Mouse (Mus musculus) liver, postnatal 0 days (tissue): ENCODE data around the gene Ntn4. TPM values are rescaled to one million over a fixed set of nuclear protein-coding genes. Genes with fewer than 3 reads are reported as not detected.
A peak's percentile ranks its signal among the peaks of the same experiment; 100 is the strongest.

Experiments
- ATAC-seq: fragments of 200-750 bp; cut with Nextera tagmentation; 2 replicates; pipeline ENCODE4 v1.8.0; 2017; ENCODE audit warnings: mild to moderate bottlenecking, moderate library complexity
- DNase-seq: peaks from one replicate; pipeline ENCODE4 v3.0.0-alpha.2; 2016
- H3K27ac ChIP-seq: fragments of 300-500 bp; sonication (generic); 2 replicates; pipeline ENCODE4 v1.5.1; 2014; ENCODE audit warnings: antibody characterized with exemption, moderate library complexity, mild to moderate bottlenecking, low read depth
- H3K27me3 ChIP-seq: fragments of 300-500 bp; sonication (generic); 2 replicates; pipeline ENCODE4 v1.6.1; 2014; ENCODE audit warnings: low read length, control low read depth, mixed read lengths; ENCODE audit not compliant: insufficient read depth
- H3K36me3 ChIP-seq: fragments of 300-500 bp; sonication (generic); replicated peaks from 2 replicates; pipeline ENCODE4 v1.6.1; 2014; ENCODE audit warnings: mild to moderate bottlenecking, control low read depth, low read length, moderate library complexity, mixed read lengths; ENCODE audit not compliant: insufficient read depth
- H3K4me1 ChIP-seq: fragments of 300-500 bp; sonication (generic); 2 replicates; pipeline ENCODE4 v1.6.1; 2014; ENCODE audit warnings: antibody characterized with exemption, mild to moderate bottlenecking, control low read depth; ENCODE audit not compliant: insufficient read depth
- H3K4me2 ChIP-seq: fragments of 300-500 bp; sonication (generic); 2 replicates; pipeline ENCODE4 v1.6.1; 2014; ENCODE audit warnings: low read depth, mild to moderate bottlenecking, low read length, moderate library complexity, mixed read lengths
- H3K4me3 ChIP-seq: fragments of 300-500 bp; sonication (generic); 2 replicates; pipeline ENCODE4 v1.5.1; 2014; ENCODE audit warnings: low read depth, low read length
- H3K9ac ChIP-seq: fragments of 300-500 bp; sonication (generic); replicated peaks from 2 replicates; pipeline ENCODE4 v1.6.1; 2014; ENCODE audit warnings: mild to moderate bottlenecking, moderate library complexity
- H3K9me3 ChIP-seq: fragments of 300-500 bp; sonication (generic); 2 replicates; pipeline ENCODE4 v1.6.1; 2016; ENCODE audit warnings: mild to moderate bottlenecking, control low read depth, low read length, mixed read lengths
- CTCF ChIP-seq: sonication (generic); IDR thresholded peaks from 2 replicates; pipeline ENCODE4 v1.5.1; 2016; ENCODE audit warnings: antibody characterized with exemption, low read depth
- EP300 ChIP-seq: IDR thresholded peaks from 2 replicates; pipeline ENCODE4 v1.6.1; 2016; ENCODE audit warnings: antibody characterized with exemption, low read depth, mild to moderate bottlenecking
- WGBS: fragments of 180-500 bp; shearing (Covaris S2); extraction: QIAGEN DNeasy Blood & Tissue Kit; methylation state at CpG from one replicate; pipeline ENCODE4 v1.1.7; 2014; ENCODE audit not compliant: insufficient replicate concordance; 5-methylcytosine and 5-hydroxymethylcytosine counted together
- polyA plus RNA-seq: library from polyadenylated mRNA; unstranded; fragments of >200 nt; fragmentation: Nextera tagmentation; extraction: Ambion mirVana; gene quantifications from 2 replicates; pipeline ENCODE4 v1.2.1, GENCODE M21; 2015

Gene Ntn4
- polyA plus RNA-seq, 1 experiment from 2014 or later: 0.74 TPM

GRCm38 (mm10) chr10:93647655-93648561 lies 7.4 kb downstream of the Ntn4 start:
- no peaks in the 10 kb centered on the region for H3K9me3 ChIP-seq
- H3K4me2 ChIP-seq: peak overlapping the region; percentile 34
- DNase-seq: peak; percentile 27
- H3K4me3 ChIP-seq: no peak overlapping the region
- H3K27me3 ChIP-seq: peaks cover 2% of the 10 kb centered on the region
- peak overlapping the region; percentile 35; the same call in 1 of the 2 replicates for H3K27ac ChIP-seq
- 61% methylated on average over 10 of the region's 10 CpGs for WGBS
- peak; percentile 84 for ATAC-seq
- H3K36me3 ChIP-seq: no peaks in the 10 kb centered on the region
- no peak overlapping the region for H3K9ac ChIP-seq
- no peak for TF ChIP-seq CTCF
- TF ChIP-seq EP300: peak; percentile 73
- peaks cover 21% of the 10 kb centered on the region for H3K4me1 ChIP-seq

- no peak for TF ChIP-seq EP300
- no peak for TF ChIP-seq CTCF
- no peak overlapping the region; the same call in 1 of the 2 replicates for H3K27ac ChIP-seq
- H3K4me1 ChIP-seq: peaks cover 21% of the 10 kb centered on the region
- no peak overlapping the region; the same call in 1 of the 2 replicates for H3K4me2 ChIP-seq
- 82% methylated on average over 8 of the region's 8 CpGs for WGBS
- DNase-seq: no peak
- H3K27me3 ChIP-seq: no peaks in the 10 kb centered on the region
- H3K4me3 ChIP-seq: no peak overlapping the region
- no peak overlapping the region for H3K9ac ChIP-seq
- no peak; the same call in 1 of the 2 replicates for ATAC-seq
- H3K36me3 ChIP-seq: no peaks in the 10 kb centered on the region
- H3K9me3 ChIP-seq: no peaks in the 10 kb centered on the region
Observed at GRCm38 (mm10) chr10:93648598-93649102, 8.2 kb downstream of the Ntn4 start.

DNA sequence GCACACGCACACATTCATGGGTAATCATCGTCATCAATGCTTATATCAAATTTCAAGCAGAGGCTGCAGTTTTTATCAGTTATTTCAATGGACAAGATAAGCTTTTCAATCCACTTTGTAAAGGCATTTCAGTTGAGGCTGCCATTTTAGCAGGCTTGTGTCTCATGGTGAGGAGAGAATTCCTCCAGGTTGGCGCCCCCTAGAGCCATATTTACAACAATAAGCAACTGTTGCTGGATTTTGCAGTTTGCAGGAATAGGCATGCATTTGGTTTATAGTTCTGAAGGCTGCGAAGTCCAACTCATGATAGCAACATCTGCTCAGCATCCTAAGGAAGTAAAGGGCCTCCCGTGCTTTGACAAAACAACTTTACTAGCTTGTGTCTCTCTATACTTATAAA lies 8.6 kb downstream of the Ntn4 start:
- Histone ChIP-seq H3K27me3 (no peaks in the 10 kb centered on the region), H3K4me1 (peaks cover 21% of the 10 kb centered on the region), H3K36me3 (no peaks in the 10 kb centered on the region), H3K9ac (no peak overlapping the region), H3K9me3 (no peaks in the 10 kb centered on the region), H3K27ac (no peak overlapping the region), H3K4me3 (no peak overlapping the region), H3K4me2 (no peak overlapping the region)
- TF ChIP-seq CTCF (peak; percentile 47), EP300 (no peak)
- no peak for ATAC-seq
- WGBS: 80% methylated on average over 5 of the region's 5 CpGs
- no peak for DNase-seq

GRCm38 (mm10) chr10:93649600-93649999 lies 9.1 kb downstream of the Ntn4 start:
- 90% methylated on average over 5 of the region's 5 CpGs for WGBS
- no peak overlapping the region for H3K4me2 ChIP-seq
- TF ChIP-seq CTCF (no peak), EP300 (no peak)
- ATAC-seq: no peak
- no peak overlapping the region for H3K4me3 ChIP-seq
- H3K27ac ChIP-seq: no peak overlapping the region
- peaks cover 21% of the 10 kb centered on the region for H3K4me1 ChIP-seq
- no peaks in the 10 kb centered on the region for H3K27me3 ChIP-seq
- no peaks in the 10 kb centered on the region for H3K9me3 ChIP-seq
- H3K36me3 ChIP-seq: no peaks in the 10 kb centered on the region
- DNase-seq: no peak
- no peak overlapping the region for H3K9ac ChIP-seq

GRCm38 (mm10) chr10:93653322-93653721 lies 12.8 kb downstream of the Ntn4 start:
- no peak overlapping the region for H3K9ac ChIP-seq
- H3K36me3 ChIP-seq: no peaks in the 10 kb centered on the region
- no peak overlapping the region for H3K27ac ChIP-seq
- ATAC-seq (no peak), DNase-seq (no peak)
- peaks cover 9% of the 10 kb centered on the region; the same call in 1 of the 2 replicates for H3K4me1 ChIP-seq
- TF ChIP-seq CTCF (no peak), EP300 (no peak)
- H3K4me3 ChIP-seq: no peak overlapping the region
- no peaks in the 10 kb centered on the region for H3K9me3 ChIP-seq
- H3K4me2 ChIP-seq: no peak overlapping the region
- 71% methylated on average over 2 of the region's 2 CpGs for WGBS
- no peaks in the 10 kb centered on the region for H3K27me3 ChIP-seq

- WGBS: 72% methylated on average over 15 of the region's 15 CpGs
- no peak for ATAC-seq
- peak; percentile 29 for TF ChIP-seq CTCF
- no peak for TF ChIP-seq EP300
- Histone ChIP-seq H3K4me2 (no peak overlapping the region), H3K9ac (no peak overlapping the region), H3K27ac (no peak overlapping the region), H3K27me3 (no peaks in the 10 kb centered on the region), H3K36me3 (no peaks in the 10 kb centered on the region), H3K9me3 (no peaks in the 10 kb centered on the region), H3K4me1 (no peaks in the 10 kb centered on the region), H3K4me3 (no peak overlapping the region)
- DNase-seq: no peak
Observed at GRCm38 (mm10) chr10:93655428-93655827, 14.9 kb downstream of the Ntn4 start.
